Mouse (Mus musculus): Measurements from ENCODE around the gene Phldb3. TPM values are rescaled to one million over a fixed set of nuclear protein-coding genes. Genes with fewer than 3 reads are reported as not detected.

Gene Phldb3
- total RNA-seq (2021), result under 1 TPM; 0.54 to 0.59 TPM
- long read RNA-seq, experiment 1, result 0 reads
- long read RNA-seq, experiment 2, result 0 reads

- intact Hi-C loops (cut with DNase I), result loop anchor here (2.0 kb wide), 1 partner anchor 18 kb away; no protein-coding TSS in a partner anchor
- DNase-seq, result peak; percentile 39
- peak within 1 kb of the TSS; percentile 59 for H3K27ac ChIP-seq
- H3K4me3 ChIP-seq, result peak within 1 kb of the TSS; percentile 86
- TF ChIP-seq CTCF (IDR thresholded peaks at IDR 0.05), result no peak
Measured at GRCm38 (mm10) chr7:24610144-24610878, at the start of gene Phldb3. Phldb3 (plus strand) TSS chr7:24610763.

GRCm38 (mm10) chr7:24561450-24561849 is 49.1 kb upstream of the Phldb3 start:
- no peak for DNase-seq
- Histone ChIP-seq H3K4me3 (no peak overlapping the region), H3K27ac (no peak overlapping the region)
- TF ChIP-seq CTCF (IDR thresholded peaks at IDR 0.05), result no peak
- intact Hi-C loops (cut with DNase I), result loop anchor here (5.0 kb wide), 1 partner anchor 89 kb away; no protein-coding TSS in a partner anchor

GRCm38 (mm10) chr7:24563191-24563836 is 47.2 kb upstream of the Phldb3 start:
- intact Hi-C loops (cut with DNase I), result loop anchor here (5.0 kb wide), 1 partner anchor 91 kb away; no protein-coding TSS in a partner anchor
- no peak overlapping the region for H3K4me3 ChIP-seq
- no peak overlapping the region for H3K27ac ChIP-seq
- no peak for TF ChIP-seq CTCF (IDR thresholded peaks at IDR 0.05)
- no peak for DNase-seq

GRCm38 (mm10) chr7:24563837-24564206 is 46.7 kb upstream of the Phldb3 start:
- intact Hi-C loops (cut with DNase I), result loop anchor here (2.0 to 5.0 kb wide), 2 partner anchors 31 to 92 kb away; no protein-coding TSS in a partner anchor
- DNase-seq, result no peak
- Histone ChIP-seq H3K27ac (no peak overlapping the region), H3K4me3 (no peak overlapping the region)
- TF ChIP-seq CTCF (IDR thresholded peaks at IDR 0.05), result no peak

GRCm38 (mm10) chr7:24564607-24565265 is 45.8 kb upstream of the Phldb3 start:
- intact Hi-C loops (cut with DNase I), result loop anchor here (2.0 to 5.0 kb wide), 2 partner anchors 32 to 92 kb away; no protein-coding TSS in a partner anchor
- peak; percentile 90 for TF ChIP-seq CTCF (IDR thresholded peaks at IDR 0.05)

GRCm38 (mm10) chr7:24565627-24566026 is 44.9 kb upstream of the Phldb3 start:
- Histone ChIP-seq H3K4me3 (no peak overlapping the region), H3K27ac (no peak overlapping the region)
- no peak for TF ChIP-seq CTCF (IDR thresholded peaks at IDR 0.05)
- DNase-seq, result no peak
- intact Hi-C loops (cut with DNase I), result loop anchor here (2.0 kb wide), 1 partner anchor 33 kb away; no protein-coding TSS in a partner anchor

More at GRCm38 (mm10) chr7:24564607-24565265, 45.8 kb upstream of the Phldb3 start:
- no peak overlapping the region for H3K4me3 ChIP-seq
- no peak overlapping the region for H3K27ac ChIP-seq
- peak; percentile 76 for DNase-seq

- intact Hi-C loops (cut with DNase I), result no loop called here
- Histone ChIP-seq H3K27ac (no peak overlapping the region), H3K4me3 (no peak overlapping the region)
- TF ChIP-seq CTCF (IDR thresholded peaks at IDR 0.05), result no peak
- DNase-seq, result no peak
Measured at GRCm38 (mm10) chr7:24566206-24566605, 44.4 kb upstream of the Phldb3 start.

GRCm38 (mm10) chr7:24568512-24568911 is 42.1 kb upstream of the Phldb3 start:
- intact Hi-C loops (cut with DNase I), result no loop called here

GRCm38 (mm10) chr7:24571071-24571470 is 39.5 kb upstream of the Phldb3 start:
- DNase-seq, result no peak
- intact Hi-C loops (cut with DNase I), result no loop called here
- no peak for TF ChIP-seq CTCF (IDR thresholded peaks at IDR 0.05)
- Histone ChIP-seq H3K4me3 (no peak overlapping the region), H3K27ac (no peak overlapping the region)

More at GRCm38 (mm10) chr7:24568512-24568911, 42.1 kb upstream of the Phldb3 start:
- no peak for DNase-seq
- H3K27ac ChIP-seq, result no peak overlapping the region
- no peak overlapping the region for H3K4me3 ChIP-seq
- no peak for TF ChIP-seq CTCF (IDR thresholded peaks at IDR 0.05)

GRCm38 (mm10) chr7:24572455-24572854 is 38.1 kb upstream of the Phldb3 start:
- intact Hi-C loops (cut with DNase I), result no loop called here
- no peak for DNase-seq
- TF ChIP-seq CTCF (IDR thresholded peaks at IDR 0.05), result peak; percentile 48
- no peak overlapping the region for H3K4me3 ChIP-seq
- H3K27ac ChIP-seq, result no peak overlapping the region

- no peak for TF ChIP-seq CTCF (IDR thresholded peaks at IDR 0.05)
- intact Hi-C loops (cut with DNase I), result no loop called here
- DNase-seq, result no peak
- H3K27ac ChIP-seq, result no peak overlapping the region
- H3K4me3 ChIP-seq, result no peak overlapping the region
Measured at GRCm38 (mm10) chr7:24574224-24574796, 36.3 kb upstream of the Phldb3 start.

GRCm38 (mm10) chr7:24577811-24578210 is 32.8 kb upstream of the Phldb3 start:
- intact Hi-C loops (cut with DNase I), result no loop called here
- no peak for DNase-seq
- no peak for TF ChIP-seq CTCF (IDR thresholded peaks at IDR 0.05)

More at GRCm38 (mm10) chr7:24577811-24578210, 32.8 kb upstream of the Phldb3 start:
- H3K4me3 ChIP-seq, result no peak overlapping the region
- H3K27ac ChIP-seq, result no peak overlapping the region
